In genomic region chr9:45828291-45828963, GRCm38 (mm10) we compare ENCODE assay signal across 7 mouse cellular contexts. TPM values are rescaled to one million over a fixed set of nuclear protein-coding genes. Genes with fewer than 3 reads are reported as not detected.
DNase-seq lines count a peak whose midpoint lies in the region; ATAC-seq lines count a peak whose summit lies in the region.

Gene Cep164, minus strand, starts transcription at chr9:45828691.

- H3K9ac ChIP-seq in embryonic facial prominence, embryonic 12.5 days, result peak within 1 kb of the TSS; percentile 74
- H3K9ac ChIP-seq in limb, embryonic 11.5 days (ENCODE audit: low read length), result peak within 1 kb of the TSS; percentile 70
- H3K9ac ChIP-seq in midbrain, embryonic 14.5 days (replicated peaks; ENCODE audit: low read length), result peak within 1 kb of the TSS; percentile 66

- peak within 1 kb of the TSS; percentile 75 for H3K27ac ChIP-seq in embryonic facial prominence, embryonic 12.5 days
- no peak within 1 kb of the TSS for H3K27ac ChIP-seq in limb, embryonic 11.5 days (replicated peaks; ENCODE audit: low read depth, low read length)
- peak within 1 kb of the TSS; percentile 72 for H3K27ac ChIP-seq in midbrain, embryonic 14.5 days (replicated peaks; ENCODE audit: low read depth, low read length)

- H3K4me2 ChIP-seq in embryonic facial prominence, embryonic 12.5 days (replicated peaks), result peak within 1 kb of the TSS; percentile 92
- H3K4me2 ChIP-seq in limb, embryonic 11.5 days (ENCODE audit: low read depth, severe bottlenecking), result peak within 1 kb of the TSS; percentile 60
- peak within 1 kb of the TSS; percentile 89 for H3K4me2 ChIP-seq in midbrain, embryonic 14.5 days (ENCODE audit: low read length)

- H3K9me3 ChIP-seq in embryonic facial prominence, embryonic 12.5 days, result no peaks in the 10 kb centered on the region
- H3K9me3 ChIP-seq in limb, embryonic 11.5 days (ENCODE audit: control insufficient read depth, low read length), result peaks cover 3% of the 10 kb centered on the region; the same call in 1 of the 2 replicates
- H3K9me3 ChIP-seq in midbrain, embryonic 14.5 days (ENCODE audit: control insufficient read depth, low read length), result peaks cover 3% of the 10 kb centered on the region; the same call in 1 of the 2 replicates

- DNase-seq in adrenal gland, postnatal 25 days, result peak; percentile 83
- DNase-seq in heart, adult 11 months, result peak; percentile 100
- DNase-seq in kidney, adult 18-20 months, result peak; percentile 88
- peak; percentile 89 for DNase-seq in limb, embryonic 11.5 days (ENCODE audit: low spot score)
- peak; percentile 94 for DNase-seq in midbrain, embryonic 14.5 days
- DNase-seq in spleen, adult 18-20 months, result peak; percentile 73 to 75

- H3K36me3 ChIP-seq in embryonic facial prominence, embryonic 12.5 days, result no peaks in the 10 kb centered on the region; the same call in 1 of the 2 replicates
- H3K36me3 ChIP-seq in limb, embryonic 11.5 days (ENCODE audit: control insufficient read depth, insufficient read depth, low read length), result no peaks in the 10 kb centered on the region
- 0 out of 2 replicates have a peak, but pooled peaks cover 2% of the 10 kb centered on the region for H3K36me3 ChIP-seq in midbrain, embryonic 14.5 days (ENCODE audit: control insufficient read depth, insufficient read depth, low read length)

- peaks cover 8% of the 10 kb centered on the region for H3K4me1 ChIP-seq in embryonic facial prominence, embryonic 12.5 days
- no peaks in the 10 kb centered on the region for H3K4me1 ChIP-seq in limb, embryonic 11.5 days (ENCODE audit: control insufficient read depth, insufficient read depth, low read length)
- peaks cover 5% of the 10 kb centered on the region; the same call in 1 of the 2 replicates for H3K4me1 ChIP-seq in midbrain, embryonic 14.5 days (ENCODE audit: control insufficient read depth, insufficient read depth, low read length)

- under 1% methylated on average over 31 of the region's 31 CpGs for WGBS in embryonic facial prominence, embryonic 12.5 days
- WGBS in limb, embryonic 11.5 days, result under 1% methylated on average over 31 of the region's 31 CpGs
- WGBS in midbrain, embryonic 14.5 days, result under 1% methylated on average over 31 of the region's 31 CpGs

- peak within 1 kb of the TSS; percentile 78 for H3K4me3 ChIP-seq in embryonic facial prominence, embryonic 12.5 days
- peak within 1 kb of the TSS; percentile 74 for H3K4me3 ChIP-seq in limb, embryonic 11.5 days (ENCODE audit: low read depth, low read length)
- peak within 1 kb of the TSS; percentile 68 for H3K4me3 ChIP-seq in midbrain, embryonic 14.5 days (replicated peaks; ENCODE audit: low read depth, low read length)

- ATAC-seq in embryonic facial prominence, embryonic 12.5 days (ENCODE audit: insufficient number of reproducible peaks, insufficient read depth, low FRiP score, low TSS enrichment), result peak; percentile 93
- peak; percentile 93 for ATAC-seq in limb, embryonic 11.5 days (ENCODE audit: insufficient number of reproducible peaks, low FRiP score, low TSS enrichment, low read depth)
- peak; percentile 96 for ATAC-seq in midbrain, embryonic 14.5 days (ENCODE audit: low FRiP score, low TSS enrichment)

- H3K27me3 ChIP-seq in embryonic facial prominence, embryonic 12.5 days, result no peaks in the 10 kb centered on the region
- H3K27me3 ChIP-seq in limb, embryonic 11.5 days (ENCODE audit: control insufficient read depth, insufficient read depth, low read length), result no peaks in the 10 kb centered on the region
- H3K27me3 ChIP-seq in midbrain, embryonic 14.5 days (ENCODE audit: control insufficient read depth, insufficient read depth, low read length), result no peaks in the 10 kb centered on the region

RNA-seq across cellular contexts. Expression of gene Cep164, which starts in this region (rescaled TPM):
- total RNA-seq in adrenal gland, postnatal 25 days (2021), result 20.6 and 23.1 TPM in 2 replicates
- polyA plus RNA-seq in embryonic facial prominence, embryonic 12.5 days (2016; fragmentation: Nextera tagmentation; extraction: Ambion mirVana), result 21.2 and 22.8 TPM in 2 replicates
- 21.7 and 23.6 TPM in 2 replicates for polyA plus RNA-seq in limb, embryonic 11.5 days (2014; fragmentation: Nextera tagmentation; extraction: Ambion mirVana)
- polyA plus RNA-seq in midbrain, embryonic 14.5 days (2014; fragmentation: Nextera tagmentation; extraction: Ambion mirVana), result 13.0 and 18.0 TPM in 2 replicates
